Mouse (Mus musculus): Measurements from ENCODE around the gene Ppp1r3a. TPM values are rescaled to one million over a fixed set of nuclear protein-coding genes. Genes with fewer than 3 reads are reported as not detected.
"Not testable (repeated sequence)": the region's sequence is repeated elsewhere in the genome, so short reads cannot be mapped to it uniquely, and the experiment has no call there.

Ppp1r3a gene
- total RNA-seq (2015; ENCODE audit: low replicate concordance) (not detected in 2 replicates), total RNA-seq (2017; ENCODE audit: low replicate concordance) (not detected in 2 replicates)

- no peak for ATAC-seq (replicated peaks; ENCODE audit: low FRiP score, poor library complexity, severe bottlenecking)
Observed at GRCm38 (mm10) chr6:14754901-14755591, at the start of gene Ppp1r3a. TSS of gene Ppp1r3a (minus strand) at chr6:14755274.

GRCm38 (mm10) chr6:14787157-14787938, 32.3 kb upstream of the Ppp1r3a start:
- no peak for ATAC-seq (replicated peaks; ENCODE audit: low FRiP score, poor library complexity, severe bottlenecking)

- ATAC-seq (replicated peaks; ENCODE audit: low FRiP score, poor library complexity, severe bottlenecking) = no peak
Observed at GRCm38 (mm10) chr6:14777920-14778319, 22.8 kb upstream of the Ppp1r3a start.

GRCm38 (mm10) chr6:14771717-14772116, 16.6 kb upstream of the Ppp1r3a start:
- ATAC-seq (replicated peaks; ENCODE audit: low FRiP score, poor library complexity, severe bottlenecking) = no peak

- no peak for ATAC-seq (replicated peaks; ENCODE audit: low FRiP score, poor library complexity, severe bottlenecking)
Observed at GRCm38 (mm10) chr6:14757486-14757885, 2.4 kb upstream of the Ppp1r3a start.

GRCm38 (mm10) chr6:14753512-14753911, 1.6 kb downstream of the Ppp1r3a start:
- no peak for ATAC-seq (replicated peaks; ENCODE audit: low FRiP score, poor library complexity, severe bottlenecking)

- ATAC-seq (replicated peaks; ENCODE audit: low FRiP score, poor library complexity, severe bottlenecking) = no peak
Observed at GRCm38 (mm10) chr6:14752211-14752610, 2.9 kb downstream of the Ppp1r3a start.

- ATAC-seq (replicated peaks; ENCODE audit: low FRiP score, poor library complexity, severe bottlenecking) = no peak
Observed at GRCm38 (mm10) chr6:14747000-14747399, 8.1 kb downstream of the Ppp1r3a start.

GRCm38 (mm10) chr6:14736017-14736416, 19.1 kb downstream of the Ppp1r3a start:
- no peak for ATAC-seq (replicated peaks; ENCODE audit: low FRiP score, poor library complexity, severe bottlenecking)

GRCm38 (mm10) chr6:14731011-14731410, 24.1 kb downstream of the Ppp1r3a start:
- ATAC-seq (replicated peaks; ENCODE audit: low FRiP score, poor library complexity, severe bottlenecking) = no peak

- ATAC-seq (replicated peaks; ENCODE audit: low FRiP score, poor library complexity, severe bottlenecking) = no peak
Observed at GRCm38 (mm10) chr6:14720772-14721414, 34.2 kb downstream of the Ppp1r3a start.

- ATAC-seq (replicated peaks; ENCODE audit: low FRiP score, poor library complexity, severe bottlenecking) = no peak
Observed at GRCm38 (mm10) chr6:14720110-14720771, 34.8 kb downstream of the Ppp1r3a start.

GRCm38 (mm10) chr6:14715129-14715989, 39.7 kb downstream of the Ppp1r3a start:
- ATAC-seq (replicated peaks; ENCODE audit: low FRiP score, poor library complexity, severe bottlenecking) = no peak

GRCm38 (mm10) chr6:14712146-14712545, 42.9 kb downstream of the Ppp1r3a start:
- ATAC-seq (replicated peaks; ENCODE audit: low FRiP score, poor library complexity, severe bottlenecking) = no peak

- no peak for ATAC-seq (replicated peaks; ENCODE audit: low FRiP score, poor library complexity, severe bottlenecking)
Observed at GRCm38 (mm10) chr6:14700030-14700429, 55.0 kb downstream of the Ppp1r3a start.

GRCm38 (mm10) chr6:14679231-14679887, 75.7 kb downstream of the Ppp1r3a start:
- ATAC-seq (replicated peaks; ENCODE audit: low FRiP score, poor library complexity, severe bottlenecking) = not testable (repeated sequence)

- not testable (repeated sequence) for ATAC-seq (replicated peaks; ENCODE audit: low FRiP score, poor library complexity, severe bottlenecking)
Observed at GRCm38 (mm10) chr6:14668966-14669365, 86.1 kb downstream of the Ppp1r3a start.

GRCm38 (mm10) chr6:14667651-14668050, 87.4 kb downstream of the Ppp1r3a start:
- ATAC-seq (replicated peaks; ENCODE audit: low FRiP score, poor library complexity, severe bottlenecking) = not testable (repeated sequence)
